ENCODE assay signal across 9 mouse cellular contexts in genomic region chr2:148045937-148046798, GRCm38 (mm10). TPM values are rescaled to one million over a fixed set of nuclear protein-coding genes. Genes with fewer than 3 reads are reported as not detected.
DNase-seq lines count a peak whose midpoint lies in the region; ATAC-seq lines count a peak whose summit lies in the region.
"Had no signal": no experiment of that assay in that cellular context is flagged by ENCODE, and none has a peak within 500 bp of the region (broad histone marks: within the 10 kb centered on the region; RNA-seq: fewer than 3 reads in every experiment).

No protein-coding gene starts in this region.

- H3K27ac ChIP-seq in heart, embryonic 10.5 days = peak overlapping the region; percentile 47; the same call in 1 of the 2 replicates
- no peak overlapping the region for H3K27ac ChIP-seq in heart, embryonic 16.5 days (ENCODE audit: low read length)
- H3K27ac ChIP-seq in liver, embryonic 12.5 days = peak overlapping the region; percentile 64
- H3K27ac ChIP-seq in neural tube, embryonic 12.5 days = no peak overlapping the region

- under 1% methylated on average over 65 of the region's 65 CpGs for WGBS in heart, embryonic 10.5 days
- WGBS in heart, embryonic 16.5 days = under 1% methylated on average over 55 of the region's 65 CpGs
- 2% methylated on average over 54 of the region's 65 CpGs for WGBS in liver, embryonic 12.5 days (ENCODE audit: insufficient replicate concordance)
- WGBS in neural tube, embryonic 12.5 days = 1% methylated on average over 63 of the region's 65 CpGs

- H3K36me3 ChIP-seq in heart, embryonic 10.5 days = no peaks in the 10 kb centered on the region
- no peaks in the 10 kb centered on the region for H3K36me3 ChIP-seq in heart, embryonic 16.5 days (ENCODE audit: control insufficient read depth, insufficient read depth)
- H3K36me3 ChIP-seq in liver, embryonic 12.5 days = 0 out of 2 replicates have a peak, but pooled peaks cover 2% of the 10 kb centered on the region
- H3K36me3 ChIP-seq in neural tube, embryonic 12.5 days = no peaks in the 10 kb centered on the region

- no peaks in the 10 kb centered on the region for H3K9me3 ChIP-seq in heart, embryonic 10.5 days
- 0 out of 2 replicates have a peak, but pooled peaks cover 2% of the 10 kb centered on the region for H3K9me3 ChIP-seq in heart, embryonic 16.5 days (replicated peaks; ENCODE audit: control insufficient read depth, low read length)
- H3K9me3 ChIP-seq in liver, embryonic 12.5 days (replicated peaks) = no peaks in the 10 kb centered on the region
- no peaks in the 10 kb centered on the region for H3K9me3 ChIP-seq in neural tube, embryonic 12.5 days

- peak overlapping the region; percentile 72 for H3K4me2 ChIP-seq in heart, embryonic 16.5 days (ENCODE audit: low read depth, low read length)
- H3K4me2 ChIP-seq in liver, embryonic 12.5 days = peak overlapping the region; percentile 50
- peak overlapping the region; percentile 40 for H3K4me2 ChIP-seq in neural tube, embryonic 12.5 days (replicated peaks)

- H3K27me3 ChIP-seq in heart, embryonic 10.5 days (ENCODE audit: insufficient read depth, poor library complexity, severe bottlenecking) = peaks cover 100% of the 10 kb centered on the region
- H3K27me3 ChIP-seq in heart, embryonic 16.5 days (ENCODE audit: control insufficient read depth, insufficient read depth, low read length) = peaks cover 93% of the 10 kb centered on the region
- peaks cover 97% of the 10 kb centered on the region for H3K27me3 ChIP-seq in liver, embryonic 12.5 days (replicated peaks)
- peaks cover 100% of the 10 kb centered on the region for H3K27me3 ChIP-seq in neural tube, embryonic 12.5 days (replicated peaks)

- peak overlapping the region; percentile 65 for H3K4me3 ChIP-seq in heart, embryonic 10.5 days
- H3K4me3 ChIP-seq in heart, embryonic 16.5 days (ENCODE audit: low read length) = peak overlapping the region; percentile 51
- H3K4me3 ChIP-seq in liver, embryonic 12.5 days = peak overlapping the region; percentile 42
- H3K4me3 ChIP-seq in neural tube, embryonic 12.5 days = peak overlapping the region; percentile 18; the same call in 1 of the 2 replicates

- no peak overlapping the region for H3K9ac ChIP-seq in heart, embryonic 16.5 days (ENCODE audit: low read length)
- H3K9ac ChIP-seq in liver, embryonic 12.5 days = no peak overlapping the region
- peak overlapping the region; percentile 29; the same call in 1 of the 2 replicates for H3K9ac ChIP-seq in neural tube, embryonic 12.5 days

- ATAC-seq in heart, embryonic 16.5 days (replicated peaks; ENCODE audit: extremely low read depth, insufficient read depth, low FRiP score) = no peak; the same call in 1 of the 2 replicates
- peak; percentile 68 for ATAC-seq in liver, embryonic 12.5 days
- ATAC-seq in neural tube, embryonic 12.5 days (ENCODE audit: low FRiP score, low read depth) = 0 out of 2 replicates have a peak, but pooled peaks have one; percentile 31

- intact Hi-C loops in heart, postnatal 36 days (cut with DNase I) = no loop called here

- DNase-seq in heart, embryonic 10.5 days (ENCODE audit: low spot score) = peak; percentile 74
- no peak for DNase-seq in heart, postnatal 36 days
- no peak for DNase-seq in ovary, postnatal 10 days (ENCODE audit: low spot score)
- no peak for DNase-seq in spleen, adult 12 weeks (ENCODE audit: low spot score)
- DNase-seq in layer of hippocampus, adult 9-11 months = no peak

- H3K4me1 ChIP-seq in heart, embryonic 10.5 days = peaks cover 43% of the 10 kb centered on the region
- peaks cover 20% of the 10 kb centered on the region for H3K4me1 ChIP-seq in heart, embryonic 16.5 days (ENCODE audit: control insufficient read depth, insufficient read depth, low read length)
- H3K4me1 ChIP-seq in liver, embryonic 12.5 days = no peaks in the 10 kb centered on the region
- no peaks in the 10 kb centered on the region for H3K4me1 ChIP-seq in neural tube, embryonic 12.5 days

RNA-seq across cellular contexts. Expression of gene Foxa2, which starts 0.6 kb away (rescaled TPM):
- polyA plus RNA-seq in heart, embryonic 10.5 days (2016; fragmentation: Nextera tagmentation; extraction: Ambion mirVana) = 0.36 and 4.1 TPM in 2 replicates
- not detected for total RNA-seq in heart, postnatal 36 days (2021)
- polyA plus RNA-seq in heart, embryonic 16.5 days (2015; fragmentation: Nextera tagmentation; extraction: Ambion mirVana) = 0.63 and 2.7 TPM in 2 replicates
- polyA plus RNA-seq in liver, embryonic 12.5 days (2016; fragmentation: Nextera tagmentation; extraction: Ambion mirVana) = 5.0 and 5.4 TPM in 2 replicates
- 3.1 TPM in 2 replicates for polyA plus RNA-seq in neural tube, embryonic 12.5 days (2016; fragmentation: Nextera tagmentation; extraction: Ambion mirVana)
- polyA plus RNA-seq: gonadal fat pad, adult 2 months had no signal

Comparison
In these comparisons a context has a peak if more than half of its experiments do, and no peak if none do; other contexts are left out.
1. H3K27ac ChIP-seq: peak in heart, embryonic 10.5 days (single experiment) and liver, embryonic 12.5 days (single experiment); none in heart, embryonic 16.5 days (single experiment) and neural tube, embryonic 12.5 days (single experiment).
2. Peak in every context shown above with its lines, with median percentiles within 50 percentile points of each other: H3K4me3 ChIP-seq and H3K4me2 ChIP-seq.